ENCODE assay signal across 17 mouse cellular contexts in genomic region chr3:38520426-38520825, GRCm38 (mm10).
"Had no signal": no experiment of that assay in that cellular context is flagged by ENCODE, and none has a peak within 500 bp of the region (broad histone marks: within the 10 kb centered on the region; RNA-seq: fewer than 3 reads in every experiment).

No protein-coding gene starts in this region.

- H3K27ac ChIP-seq: midbrain, embryonic 10.5 days; neural tube, embryonic 13.5 days; neural tube, embryonic 15.5 days had no signal

- H3K27me3 ChIP-seq: neural tube, embryonic 13.5 days; neural tube, embryonic 15.5 days had no signal

- H3K4me1 ChIP-seq: midbrain, embryonic 10.5 days; neural tube, embryonic 13.5 days; neural tube, embryonic 15.5 days had no signal

- H3K9ac ChIP-seq: lung, embryonic 14.5 days; neural tube, embryonic 13.5 days; neural tube, embryonic 15.5 days had no signal

- H3K4me2 ChIP-seq: lung, embryonic 14.5 days; neural tube, embryonic 13.5 days; neural tube, embryonic 15.5 days had no signal

- DNase-seq: lung, adult 18-20 months; lung, embryonic 14.5 days; lung, postnatal 10 days; lung, postnatal 4 days; midbrain, embryonic 14.5 days; retina, postnatal 1 day; right cerebral cortex, adult 18-20 months; right cerebral cortex, postnatal 25 days; right cerebral cortex, postnatal 4 days; spleen, adult 18-20 months; thymus, adult 18-20 months; thymus, postnatal 14 days; thymus, postnatal 36 days had no signal

- H3K9me3 ChIP-seq: midbrain, embryonic 10.5 days; neural tube, embryonic 13.5 days; neural tube, embryonic 15.5 days had no signal

- H3K4me3 ChIP-seq: midbrain, embryonic 10.5 days; myocyte; neural tube, embryonic 13.5 days; neural tube, embryonic 15.5 days had no signal

- H3K36me3 ChIP-seq: midbrain, embryonic 10.5 days; neural tube, embryonic 13.5 days; neural tube, embryonic 15.5 days had no signal
